Mouse (Mus musculus) induced T-regulatory cell, adult 2 months (primary cell): ENCODE results near the gene Ttc8.
"Not testable (repeated sequence)": the region's sequence is repeated elsewhere in the genome, so short reads cannot be mapped to it uniquely, and the experiment has no call there.

Experiments
- DNase-seq: peaks from one replicate; pipeline ENCODE4 v3.0.0-alpha.2; 2012; ENCODE audit warnings: low read depth

Gene Ttc8

GRCm38 (mm10) chr12:98920194-98920991, at the start of gene Ttc8:
Gene Ttc8 (plus strand): TSS chr12:98920574.
- DNase-seq = peak; percentile 87

- no peak for DNase-seq
Observed at GRCm38 (mm10) chr12:98872836-98873235, 47.5 kb upstream of the Ttc8 start.

- no peak for DNase-seq
Observed at GRCm38 (mm10) chr12:98875216-98875615, 45.2 kb upstream of the Ttc8 start.

- no peak for DNase-seq
Observed at GRCm38 (mm10) chr12:98878693-98879092, 41.7 kb upstream of the Ttc8 start.

GRCm38 (mm10) chr12:98881796-98882195, 38.6 kb upstream of the Ttc8 start:
- DNase-seq = no peak

GRCm38 (mm10) chr12:98884515-98884914, 35.9 kb upstream of the Ttc8 start:
- peak; percentile 56 for DNase-seq

GRCm38 (mm10) chr12:98896761-98897160, 23.6 kb upstream of the Ttc8 start:
- no peak for DNase-seq

- no peak for DNase-seq
Observed at GRCm38 (mm10) chr12:98899676-98900075, 20.7 kb upstream of the Ttc8 start.

GRCm38 (mm10) chr12:98900341-98900880, 20.0 kb upstream of the Ttc8 start:
- peak; percentile 52 for DNase-seq

GRCm38 (mm10) chr12:98900881-98901801, 19.2 kb upstream of the Ttc8 start, which contains the start of gene Eml5:
Gene Eml5 (minus strand): TSS chr12:98901484.
- DNase-seq = peak; percentile 88

GRCm38 (mm10) chr12:98905466-98905865, 14.9 kb upstream of the Ttc8 start:
- no peak for DNase-seq

GRCm38 (mm10) chr12:98910096-98910495, 10.3 kb upstream of the Ttc8 start:
- no peak for DNase-seq

- DNase-seq = no peak
Observed at GRCm38 (mm10) chr12:98931174-98931573, 10.8 kb downstream of the Ttc8 start.

GRCm38 (mm10) chr12:98932441-98932840, 12.1 kb downstream of the Ttc8 start:
- no peak for DNase-seq

- no peak for DNase-seq
Observed at GRCm38 (mm10) chr12:98932856-98933255, 12.5 kb downstream of the Ttc8 start.

- DNase-seq = not testable (repeated sequence)
Observed at GRCm38 (mm10) chr12:98951295-98951694, 30.9 kb downstream of the Ttc8 start.

- no peak for DNase-seq
Observed at GRCm38 (mm10) chr12:98956951-98957350, 36.6 kb downstream of the Ttc8 start.

GRCm38 (mm10) chr12:98957455-98957854, 37.1 kb downstream of the Ttc8 start:
- no peak for DNase-seq

GRCm38 (mm10) chr12:98961008-98961407, 40.6 kb downstream of the Ttc8 start:
- no peak for DNase-seq

GRCm38 (mm10) chr12:98961415-98961814, 41.0 kb downstream of the Ttc8 start:
- DNase-seq = no peak

- no peak for DNase-seq
Observed at GRCm38 (mm10) chr12:98965441-98966135, 45.2 kb downstream of the Ttc8 start.

GRCm38 (mm10) chr12:98972291-98972690, 51.9 kb downstream of the Ttc8 start:
- no peak for DNase-seq
